Mouse (Mus musculus) adrenal gland, postnatal 4 days (tissue): ENCODE data around the gene Tdrd9. TPM values are rescaled to one million over a fixed set of nuclear protein-coding genes. Genes with fewer than 3 reads are reported as not detected.
"Not testable (repeated sequence)": the region's sequence is repeated elsewhere in the genome, so short reads cannot be mapped to it uniquely, and the experiment has no call there.

Source experiments
- DNase-seq, 2 experiments: peaks; one replicate each; pipeline ENCODE4 v3.0.0; 2021 to 2022; ENCODE audit warnings: low spot score in 2 of 2, mixed read lengths in 2 of 2
- total RNA-seq, 2 experiments: library from RNA; stranded (reverse); gene quantifications; 2 replicates each; pipeline ENCODE4 v1.2.3; 2021

The Tdrd9 gene
- total RNA-seq, 2 experiments from 2014 or later: 0.34 to 0.40 TPM

GRCm38 (mm10) chr12:112025457-112025856 lies 54.1 kb downstream of the Tdrd9 start:
- DNase-seq: no peak

DNA sequence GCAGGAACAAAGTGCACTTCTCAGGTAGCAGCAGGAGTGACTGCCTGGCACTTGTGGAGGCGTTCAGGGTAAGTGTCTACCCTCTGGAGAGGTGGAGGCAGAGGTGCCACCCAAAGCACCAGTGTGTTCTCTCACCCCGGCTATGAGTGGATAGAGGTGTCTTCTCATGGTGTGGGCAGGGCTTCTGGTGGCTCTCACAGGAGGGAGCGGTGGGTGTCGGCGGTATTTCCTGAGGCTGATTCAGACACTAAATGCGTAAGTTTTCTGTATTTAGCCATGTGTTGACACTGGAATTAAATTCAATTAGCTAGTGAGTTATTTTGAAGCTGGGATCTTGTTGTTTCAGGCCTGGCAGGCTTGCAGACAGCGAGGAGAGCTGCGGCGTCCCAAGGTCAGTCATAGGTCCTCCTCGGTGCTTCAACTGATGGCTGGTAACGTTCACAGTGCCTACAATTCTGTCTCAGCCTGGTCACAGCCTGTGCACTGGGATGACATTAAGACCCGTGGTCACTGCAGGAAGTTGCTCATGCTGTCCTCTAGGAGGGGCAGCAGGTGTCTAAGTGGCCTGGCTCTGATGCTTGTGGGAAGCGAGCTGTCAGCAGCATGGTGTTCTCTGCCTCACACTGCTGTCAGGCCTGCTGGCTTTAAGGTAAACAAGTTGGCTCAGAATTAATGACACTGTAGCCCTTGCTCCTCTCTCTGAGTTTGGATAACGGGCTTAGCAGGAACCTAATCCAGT lies 54.7 kb downstream of the Tdrd9 start:
- no peak for DNase-seq

DNA sequence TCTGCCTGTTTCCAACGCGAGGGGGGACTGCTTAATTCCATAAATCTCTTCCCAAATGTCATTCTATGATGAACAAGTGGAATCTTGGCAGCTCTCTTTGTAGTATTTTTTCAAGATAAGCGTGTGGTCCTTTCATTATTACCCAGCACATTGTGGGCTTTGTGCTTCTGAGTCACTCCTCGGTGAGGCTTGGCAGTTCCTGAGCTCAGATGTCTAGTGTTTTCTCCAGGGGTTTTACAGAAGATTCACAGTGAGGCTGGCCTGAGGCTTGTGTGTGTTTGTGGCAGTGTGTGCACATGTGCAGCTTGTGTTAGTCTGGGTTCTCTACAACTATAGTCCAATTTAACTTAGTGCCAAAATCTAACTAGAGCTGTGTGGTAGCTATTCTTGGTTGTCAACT lies 56.0 kb downstream of the Tdrd9 start:
- DNase-seq: no peak

GRCm38 (mm10) chr12:112033409-112033975 lies 62.1 kb downstream of the Tdrd9 start:
- DNase-seq: no peak

DNA sequence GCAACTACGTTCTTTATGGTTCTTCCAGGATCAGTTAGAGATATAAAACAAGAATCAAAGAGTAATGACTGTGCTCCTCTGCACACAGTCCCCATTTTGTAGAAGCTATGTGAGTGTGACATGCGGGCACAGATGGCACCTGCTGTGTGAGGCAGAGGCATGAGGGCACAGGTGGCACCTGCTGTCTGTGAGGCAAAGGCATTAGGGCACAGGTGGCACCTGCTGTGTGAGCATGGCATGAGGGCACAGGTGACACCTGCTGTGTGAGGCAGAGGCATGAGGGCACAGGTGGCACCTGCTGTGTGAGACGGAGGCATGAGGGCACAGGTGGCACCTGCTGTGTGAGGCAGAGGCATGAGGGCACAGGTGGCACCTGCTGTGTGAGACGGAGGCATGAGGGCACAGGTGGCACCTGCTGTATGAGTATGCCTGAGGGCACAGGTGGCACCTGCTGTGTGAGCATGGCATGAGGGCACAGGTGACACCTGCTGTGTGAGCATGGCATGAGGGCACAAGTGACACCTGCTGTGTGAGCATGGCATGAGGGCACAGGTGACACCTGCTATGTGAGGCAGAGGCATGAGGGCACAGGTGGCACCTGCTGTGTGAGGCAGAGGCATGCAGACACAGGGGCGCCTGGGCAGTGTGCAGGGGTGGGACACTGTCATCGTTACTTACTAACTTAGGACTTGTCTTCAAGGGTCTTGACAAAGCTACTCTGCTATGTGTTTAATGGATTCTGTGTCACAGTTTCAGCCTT lies 64.2 kb downstream of the Tdrd9 start:
- DNase-seq: not testable (repeated sequence)

GRCm38 (mm10) chr12:112038441-112038840 lies 67.1 kb downstream of the Tdrd9 start:
- DNase-seq: no peak

DNA sequence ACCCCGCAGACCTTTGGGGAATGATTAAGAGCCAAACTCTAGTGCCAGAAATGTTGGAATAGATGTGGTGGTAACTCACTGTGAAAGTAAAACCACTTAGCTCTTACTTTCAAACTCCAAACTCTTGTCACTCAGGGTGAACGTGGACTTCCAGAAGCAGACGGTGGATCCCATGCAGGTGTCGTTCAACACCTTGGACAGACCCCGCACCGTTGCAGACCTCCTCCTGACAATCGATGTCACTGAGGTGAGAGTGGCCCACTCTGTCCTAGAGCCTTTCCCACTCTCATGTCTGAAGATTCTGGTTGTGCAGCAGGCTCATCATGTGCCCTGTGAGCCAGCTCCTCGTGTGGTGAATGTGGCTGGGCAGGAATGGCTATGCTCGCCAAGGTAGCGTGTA lies 67.8 kb downstream of the Tdrd9 start:
- no peak for DNase-seq

GRCm38 (mm10) chr12:112042681-112043080 lies 71.3 kb downstream of the Tdrd9 start:
- DNase-seq: no peak

GRCm38 (mm10) chr12:112077651-112078050 lies 106.3 kb downstream of the Tdrd9 start:
- DNase-seq: peak; percentile 53 to 64

GRCm38 (mm10) chr12:112079911-112080310 lies 108.6 kb downstream of the Tdrd9 start:
- no peak for DNase-seq

DNA sequence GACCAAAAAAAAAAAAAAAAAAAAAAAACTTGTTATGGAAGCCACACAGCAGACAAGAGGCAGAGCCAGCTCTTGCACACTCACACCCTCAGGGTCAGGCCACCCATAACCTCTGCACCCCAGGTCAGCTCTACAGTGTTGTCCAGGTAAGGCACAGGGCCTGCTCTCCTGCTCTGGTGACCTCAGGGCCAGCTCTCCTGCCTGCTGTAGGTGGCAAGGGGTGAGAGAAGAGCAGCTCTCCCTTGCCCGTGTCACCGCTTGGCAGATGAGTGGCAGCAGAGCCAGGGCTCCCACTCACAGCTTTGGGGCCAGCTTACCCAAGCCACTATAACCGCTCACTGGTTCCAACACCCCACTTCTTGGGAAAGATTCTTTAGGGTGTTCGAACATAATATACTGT lies 109.6 kb downstream of the Tdrd9 start:
- DNase-seq: no peak

DNA sequence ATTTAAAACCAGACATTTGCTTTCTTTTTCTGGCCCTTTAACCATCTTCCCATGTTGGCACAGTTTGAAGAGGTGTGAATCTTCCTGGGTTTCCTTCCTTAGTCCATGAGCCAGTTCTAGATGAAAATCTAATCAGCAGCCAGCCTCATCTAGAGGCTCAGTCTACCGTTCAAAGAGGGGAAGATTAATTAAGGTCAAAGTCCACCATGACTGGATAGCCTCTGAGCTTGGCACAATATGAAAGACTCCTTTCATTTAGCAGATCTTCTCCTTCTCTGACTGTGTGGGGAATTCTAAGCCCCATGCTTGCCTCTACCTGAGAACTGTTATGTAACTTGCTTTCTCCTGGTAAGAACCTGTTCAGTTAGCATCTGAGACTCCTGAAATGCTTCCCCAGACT lies 110.9 kb downstream of the Tdrd9 start:
- DNase-seq: no peak

- no peak for DNase-seq
These were observed 114.9 kb downstream of the Tdrd9 start for GRCm38 (mm10) chr12:112086250-112086649.

GRCm38 (mm10) chr12:112086726-112087125 lies 115.4 kb downstream of the Tdrd9 start:
- DNase-seq: no peak

DNA sequence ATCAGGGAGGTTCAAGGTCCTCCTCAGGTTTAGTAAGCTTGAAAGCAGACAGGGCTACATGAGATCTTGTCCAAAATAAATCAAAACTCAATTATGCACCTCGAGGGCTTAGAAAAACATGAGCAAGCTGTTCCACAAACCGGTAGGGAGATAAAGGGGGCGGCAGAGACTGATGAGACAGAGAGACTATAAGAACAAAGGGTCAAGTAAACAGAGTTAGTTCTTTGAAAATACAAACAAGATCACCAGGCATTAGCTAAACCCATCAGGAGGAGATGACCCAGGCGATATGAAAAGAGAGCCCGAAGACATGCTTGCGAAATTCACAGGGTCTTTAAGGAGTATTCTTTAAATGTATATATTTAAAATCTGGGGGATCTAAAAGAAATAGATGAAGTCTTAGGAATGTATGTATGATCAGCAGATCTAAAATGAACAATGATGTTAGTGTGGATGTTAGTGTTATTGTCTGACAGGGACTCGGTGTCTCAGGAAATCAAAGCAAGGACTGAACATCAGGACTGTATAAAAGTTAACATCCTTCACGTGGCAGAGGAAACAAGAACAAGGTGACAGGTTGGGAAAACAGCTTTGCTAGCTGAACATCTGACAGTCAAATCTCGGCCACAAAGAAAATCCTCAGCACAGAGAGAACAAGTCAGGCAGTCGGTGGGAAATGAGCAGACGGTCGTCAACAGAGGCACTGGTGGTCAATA lies 117.4 kb downstream of the Tdrd9 start:
- DNase-seq: no peak

- no peak for DNase-seq
These were observed 119.7 kb downstream of the Tdrd9 start for GRCm38 (mm10) chr12:112091054-112091453.

- no peak for DNase-seq
These were observed 123.0 kb downstream of the Tdrd9 start for GRCm38 (mm10) chr12:112094261-112094880.

- DNase-seq: peak in 1 of 2 experiments; percentile 46
These were observed 124.8 kb downstream of the Tdrd9 start for GRCm38 (mm10) chr12:112096051-112096732.

DNA sequence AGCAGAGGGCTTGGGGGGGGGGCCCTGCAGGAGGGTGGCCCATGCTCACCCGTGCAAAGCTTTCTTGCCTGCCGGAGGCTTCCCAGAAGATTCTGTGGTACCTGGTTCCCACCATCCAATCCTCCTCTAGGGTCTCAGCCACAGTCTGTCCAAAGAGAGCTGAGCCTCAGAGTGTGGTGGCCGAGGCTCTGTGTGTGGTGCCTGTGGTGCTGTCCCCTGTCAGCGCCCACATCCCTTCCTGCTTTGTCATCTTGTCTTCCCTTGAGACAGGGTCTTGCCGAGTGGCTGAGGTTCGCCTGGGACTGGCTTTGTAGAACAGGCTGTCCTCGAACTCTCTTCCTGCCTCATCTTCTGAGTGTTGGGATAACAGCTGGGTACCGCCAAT lies 125.4 kb downstream of the Tdrd9 start:
- no peak for DNase-seq

DNA sequence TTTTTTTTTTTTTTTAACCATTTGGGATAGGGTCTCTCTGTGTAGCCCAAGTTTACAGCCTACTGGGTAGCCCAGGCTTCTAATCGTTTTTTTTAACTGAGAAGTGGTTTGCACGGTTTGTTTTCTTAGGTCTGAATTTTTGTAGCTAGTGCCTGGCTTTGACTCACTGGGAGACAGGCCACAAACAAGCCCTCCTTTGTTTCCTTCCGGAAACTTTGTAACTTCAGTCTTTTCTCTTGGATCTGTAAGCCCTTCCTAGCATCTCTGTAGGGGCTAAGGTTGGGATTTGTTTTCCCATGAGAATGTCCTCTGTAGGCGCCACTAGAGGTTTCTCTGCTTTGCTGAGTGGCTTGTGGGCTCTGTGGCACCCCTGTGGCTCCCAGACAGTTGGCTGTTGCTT lies 128.7 kb downstream of the Tdrd9 start:
- no peak for DNase-seq

DNA sequence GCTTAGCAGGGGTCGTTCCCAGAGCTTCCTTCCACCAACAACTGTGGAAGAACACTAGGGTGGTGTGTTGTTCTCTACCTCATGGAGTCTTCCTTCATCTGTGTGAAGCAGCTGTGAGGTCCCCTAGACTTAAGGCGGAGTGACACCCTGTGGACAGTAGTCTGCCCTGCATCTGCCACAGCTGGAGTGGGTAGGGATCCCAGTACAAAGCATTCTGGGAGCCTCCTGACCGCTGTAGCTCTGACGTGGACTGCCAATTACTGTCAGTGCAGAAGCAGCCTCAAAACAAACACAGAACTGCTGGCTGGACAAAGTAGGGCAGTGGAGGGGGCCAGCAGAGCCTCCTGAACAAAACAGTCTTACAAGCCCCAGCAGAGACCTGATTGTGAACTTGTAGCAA lies 129.7 kb downstream of the Tdrd9 start:
- DNase-seq: no peak
